Mouse (Mus musculus): ENCODE measurements around the gene Trim71.

Trim71 gene

DNA sequence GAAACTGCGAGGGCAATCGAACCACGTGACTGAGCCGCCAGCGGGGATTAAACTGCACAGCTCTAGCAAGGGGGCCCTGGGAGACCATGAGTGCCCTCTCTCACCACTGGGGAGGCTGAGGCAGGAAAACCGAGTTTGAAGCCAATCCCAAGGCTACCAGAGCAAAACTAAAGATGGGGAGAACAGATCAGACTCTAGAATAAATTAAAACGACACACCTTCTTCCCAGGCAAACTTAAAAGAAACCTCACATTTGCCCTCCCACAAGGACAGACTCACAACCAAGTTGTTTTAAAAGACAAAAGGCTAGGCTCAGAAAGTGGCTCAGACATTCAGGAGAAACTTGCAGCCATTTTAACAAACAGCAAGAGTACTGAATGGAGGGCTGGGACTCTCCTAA lies 7.1 kb downstream of the Trim71 start:
- no peak for DNase-seq (ENCODE audit: low read depth, low spot score)

DNA sequence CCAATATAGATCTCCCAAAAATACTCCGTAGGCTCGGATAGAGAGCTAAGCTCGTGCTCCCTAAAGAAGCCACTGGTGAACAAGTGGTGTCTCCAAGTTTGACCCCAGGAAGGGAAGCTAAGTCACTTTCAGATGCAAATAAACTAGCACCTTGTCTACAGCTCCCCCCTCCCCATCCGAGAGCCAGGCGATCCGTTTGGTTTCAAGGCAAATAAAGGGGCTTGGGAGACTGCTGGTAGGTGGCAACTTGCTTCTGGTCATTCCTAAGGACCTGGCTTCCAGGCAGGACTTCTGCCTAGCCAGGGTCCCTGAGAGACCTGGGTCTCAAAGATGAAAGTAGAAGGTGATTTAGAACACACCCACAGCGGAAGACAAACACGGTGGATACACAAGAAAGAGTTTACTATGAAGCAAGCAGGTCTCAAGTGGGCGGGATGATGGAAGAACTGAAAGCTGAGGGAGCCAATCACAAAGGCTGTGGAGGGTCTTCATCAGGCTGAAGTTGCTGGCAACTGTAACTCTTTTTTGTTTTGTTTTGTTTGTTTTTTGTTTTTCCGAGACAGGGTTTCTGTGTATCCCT lies 7.8 kb downstream of the Trim71 start:
- DNase-seq (ENCODE audit: low read depth, low spot score), result no peak

DNA sequence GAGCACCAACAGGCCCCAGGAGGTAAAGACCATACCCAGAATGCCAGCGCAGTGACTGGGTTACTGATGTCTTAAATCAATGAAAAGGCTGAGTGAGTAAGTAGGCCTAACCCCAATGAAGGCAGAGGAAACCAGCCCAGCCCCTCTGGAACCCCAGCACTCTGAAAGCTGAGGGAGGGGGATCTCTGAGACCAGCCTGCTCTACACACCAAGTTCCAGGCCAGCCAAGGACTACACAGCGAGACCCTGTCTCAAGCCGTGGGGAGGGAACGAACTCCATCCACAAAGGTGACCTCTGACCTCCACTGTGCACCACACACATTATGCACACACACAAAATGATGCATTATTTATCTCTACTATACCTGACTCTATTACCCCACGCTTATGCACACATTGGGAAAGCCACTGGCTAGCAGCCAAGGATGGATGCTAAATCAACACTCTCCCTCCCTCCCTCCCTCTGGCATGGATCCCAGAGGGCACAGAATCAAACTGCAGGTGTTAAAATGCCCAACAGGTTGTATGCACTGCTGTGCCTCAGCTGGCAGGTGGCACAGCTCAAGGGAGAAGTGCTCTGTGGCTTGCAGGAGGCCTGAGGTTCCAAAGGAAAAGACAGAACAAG lies 9.7 kb downstream of the Trim71 start:
- no peak for DNase-seq (ENCODE audit: low read depth, low spot score)

GRCm38 (mm10) chr9:114553828-114554227 lies 10.3 kb downstream of the Trim71 start:
- no peak for DNase-seq (ENCODE audit: low read depth, low spot score)

GRCm38 (mm10) chr9:114550033-114550432 lies 14.1 kb downstream of the Trim71 start:
- no peak for DNase-seq (ENCODE audit: low read depth, low spot score)

- DNase-seq (ENCODE audit: low read depth, low spot score), result no peak
These were observed 15.1 kb downstream of the Trim71 start for GRCm38 (mm10) chr9:114549117-114549516.

DNA sequence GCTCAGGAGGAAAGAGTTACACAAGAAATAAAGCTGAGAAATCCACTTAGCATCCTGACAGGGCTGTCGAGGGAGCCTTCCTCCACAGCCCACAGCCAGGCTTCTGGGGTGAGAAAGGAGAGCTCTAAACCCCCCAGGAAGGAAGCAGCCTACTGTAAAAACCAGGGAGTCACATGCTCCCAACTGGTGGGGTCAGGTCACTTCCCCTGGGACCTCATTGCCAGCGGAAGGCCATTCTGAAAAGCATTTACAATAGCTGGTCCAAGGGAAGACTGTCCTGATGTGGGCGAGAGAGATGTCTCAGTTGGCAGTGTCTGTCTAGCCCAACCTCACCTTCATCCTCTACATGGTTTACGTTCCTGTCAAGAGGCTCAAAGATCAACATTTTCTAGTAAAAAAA lies 15.7 kb downstream of the Trim71 start:
- DNase-seq (ENCODE audit: low read depth, low spot score), result no peak

DNA sequence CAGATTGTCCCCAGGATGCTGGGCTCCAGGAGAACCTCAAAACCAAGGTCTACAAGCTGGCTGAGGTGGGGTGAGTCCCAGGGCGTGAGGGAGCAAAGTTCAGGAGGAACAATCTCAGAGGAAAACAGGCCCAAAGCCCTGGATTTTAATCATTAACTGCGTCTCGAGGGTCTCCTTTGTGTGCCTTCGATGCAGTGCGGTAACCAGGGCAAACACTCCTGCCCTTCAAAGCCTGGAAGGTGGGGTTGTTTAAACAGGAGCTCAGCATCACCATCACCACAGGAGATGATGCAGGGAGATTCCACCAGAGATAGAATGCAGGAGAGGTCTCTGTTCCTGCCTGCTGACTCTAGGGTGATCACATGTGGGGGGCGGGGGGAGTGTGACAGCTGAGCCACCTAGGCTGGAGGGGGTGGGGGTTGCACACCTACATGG lies 16.5 kb downstream of the Trim71 start:
- DNase-seq (ENCODE audit: low read depth, low spot score), result no peak

DNA sequence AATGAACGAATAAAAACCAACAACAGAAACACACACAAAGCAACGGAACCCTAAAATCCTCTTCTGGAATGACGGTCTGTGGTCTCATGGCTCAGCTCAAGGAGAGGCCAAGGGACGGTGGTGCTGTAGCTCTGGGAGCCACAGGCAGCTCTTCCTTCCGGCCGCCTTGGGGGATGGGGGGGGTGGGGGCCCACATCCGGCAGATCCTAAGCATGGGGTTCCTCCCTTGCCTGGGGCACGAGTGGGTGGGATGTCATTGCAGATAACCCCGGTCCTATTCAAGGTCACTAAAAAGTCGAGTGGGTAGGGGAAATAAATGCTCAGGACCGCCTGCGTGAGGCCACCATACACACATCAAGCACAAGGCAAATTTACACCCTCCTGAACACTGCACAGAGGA lies 17.4 kb downstream of the Trim71 start:
- no peak for DNase-seq (ENCODE audit: low read depth, low spot score)

DNA sequence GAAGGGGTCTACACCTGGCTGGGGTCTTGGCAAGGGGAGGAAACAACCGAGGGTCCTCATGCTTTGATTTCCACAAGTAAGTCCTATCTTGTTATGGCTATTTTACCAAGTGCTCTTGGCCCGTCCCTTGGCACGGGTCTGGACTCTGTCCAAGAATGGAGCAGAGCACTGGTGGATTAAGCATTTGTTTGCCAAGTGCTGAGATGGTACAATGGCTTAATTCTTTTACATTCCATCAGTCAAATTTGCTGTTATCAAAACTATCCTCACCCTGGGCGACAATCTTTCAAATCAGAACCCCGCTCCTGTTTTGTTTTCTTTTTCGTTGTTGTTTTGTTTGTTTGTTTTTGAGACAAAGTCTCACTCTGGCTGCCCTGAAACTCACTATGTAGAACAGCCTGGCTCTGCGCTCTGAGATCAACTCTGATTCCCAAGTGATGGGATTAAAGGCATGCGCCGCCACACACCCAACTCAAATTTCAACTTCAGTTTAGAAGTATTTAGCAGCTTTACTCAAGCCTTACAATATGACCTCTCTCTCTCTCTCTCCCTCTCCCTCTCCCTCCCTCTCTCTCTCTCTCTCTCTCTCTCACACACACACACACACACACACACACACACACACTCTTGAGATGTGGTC lies 19.3 kb downstream of the Trim71 start:
- DNase-seq (ENCODE audit: low read depth, low spot score), result no peak

DNA sequence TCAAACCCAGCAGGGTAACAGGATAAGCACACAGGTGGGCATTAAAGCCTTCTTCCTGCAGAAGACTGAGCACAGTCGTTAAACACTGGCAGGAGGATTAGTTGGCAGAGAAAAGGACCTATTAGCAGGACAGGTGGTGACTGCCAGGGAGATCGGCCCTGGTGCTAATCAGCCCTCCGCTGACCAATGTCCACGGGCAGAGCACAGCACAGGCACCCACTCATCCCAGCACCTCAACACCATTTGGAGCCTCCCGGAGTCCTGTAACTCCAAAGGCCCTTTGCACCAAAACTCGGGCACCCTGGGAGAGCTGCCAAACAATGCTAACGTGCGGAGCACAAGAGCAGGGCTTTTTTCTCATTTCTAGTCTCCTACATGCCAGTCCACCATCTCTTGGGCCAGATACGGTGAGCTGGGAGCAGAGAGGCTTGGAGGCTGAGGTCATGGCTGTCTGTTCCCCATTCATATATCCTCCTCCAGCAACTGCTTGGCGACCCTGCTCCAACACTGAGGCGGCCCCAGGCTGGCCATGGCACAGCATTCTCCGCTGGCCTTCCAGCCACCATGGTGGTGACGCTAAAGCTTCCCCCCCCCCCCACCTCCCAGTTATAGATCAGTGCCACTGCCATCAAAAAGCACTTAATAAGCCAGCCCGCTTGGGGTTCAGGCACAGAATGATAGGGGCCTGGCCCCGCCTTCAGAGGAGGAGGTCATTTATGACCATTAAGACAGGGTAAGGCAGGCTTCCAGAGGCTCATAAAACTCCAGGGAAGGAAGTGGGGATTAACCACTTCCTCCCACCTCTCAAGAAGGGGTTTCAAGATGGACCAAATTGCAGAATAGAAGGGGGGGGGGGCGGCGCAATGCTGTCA lies 20.1 kb downstream of the Trim71 start:
- no peak for DNase-seq (ENCODE audit: low read depth, low spot score)

DNA sequence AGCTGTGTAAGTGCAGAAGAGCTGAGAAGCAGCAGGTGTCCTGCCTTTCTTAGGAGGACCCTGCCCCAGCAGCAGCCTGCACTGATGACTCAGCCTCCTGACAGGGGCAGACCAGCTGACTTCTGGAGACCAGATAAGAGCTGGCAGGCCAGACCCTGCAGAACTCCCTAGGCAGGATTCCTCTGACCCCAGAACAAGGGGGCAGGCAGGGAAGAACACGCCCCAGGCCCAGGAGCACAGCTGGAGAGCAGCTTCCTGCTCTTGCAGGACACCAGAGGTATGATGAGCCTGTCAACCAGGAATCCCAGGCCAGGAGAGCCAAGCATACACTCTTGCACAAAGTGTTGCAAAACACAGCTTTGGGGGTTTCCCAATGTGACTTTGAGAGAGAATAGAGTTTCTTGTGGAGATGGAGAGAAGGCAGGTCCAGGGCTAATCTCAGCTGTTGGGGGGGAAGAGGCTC lies 22.9 kb downstream of the Trim71 start:
- peak; percentile 69 for DNase-seq (ENCODE audit: low read depth, low spot score)

- DNase-seq (ENCODE audit: low read depth, low spot score), result no peak
These were observed 25.1 kb downstream of the Trim71 start for GRCm38 (mm10) chr9:114538996-114539563.

- DNase-seq (ENCODE audit: low read depth, low spot score), result peak; percentile 61
These were observed 27.5 kb downstream of the Trim71 start for GRCm38 (mm10) chr9:114536628-114537027.

DNA sequence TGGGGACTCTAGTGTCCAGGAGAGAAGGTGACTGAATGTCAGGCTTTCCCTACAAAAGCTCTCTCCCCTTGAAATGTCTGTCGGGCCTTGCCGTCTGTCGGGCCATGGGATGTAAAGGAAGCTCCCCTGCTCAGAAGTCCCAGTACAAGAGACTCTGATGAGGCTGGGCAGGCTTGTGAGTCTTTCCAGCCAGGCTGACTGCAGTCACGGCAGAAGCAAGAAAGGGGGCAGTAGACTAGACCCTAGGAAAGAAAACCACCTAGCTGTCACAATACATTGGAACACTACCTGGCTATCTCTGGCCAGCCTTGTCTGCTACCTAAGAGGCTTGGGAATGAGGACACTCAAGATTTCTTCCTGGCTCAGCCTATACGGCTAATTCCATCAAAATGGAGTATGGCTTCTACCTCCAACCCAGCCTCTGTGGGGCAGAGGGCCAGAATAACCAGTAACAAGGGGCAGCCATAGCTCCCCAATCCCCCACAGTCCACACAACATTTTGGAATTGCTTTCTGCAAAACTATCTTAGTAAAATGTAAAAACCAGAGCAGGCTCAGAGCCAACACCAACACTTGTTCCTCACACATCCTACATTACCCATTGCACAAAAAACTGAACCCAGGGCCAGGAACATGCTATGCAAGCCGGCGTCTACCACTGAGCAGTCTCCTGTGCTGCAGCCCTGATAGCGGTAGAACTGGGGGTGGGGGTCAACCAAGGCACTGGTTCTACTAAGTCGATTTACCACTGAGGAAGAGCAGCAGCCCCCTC lies 29.2 kb downstream of the Trim71 start:
- no peak for DNase-seq (ENCODE audit: low read depth, low spot score)

GRCm38 (mm10) chr9:114533848-114534247 lies 30.3 kb downstream of the Trim71 start:
- peak; percentile 34 for DNase-seq (ENCODE audit: low read depth, low spot score)

DNA sequence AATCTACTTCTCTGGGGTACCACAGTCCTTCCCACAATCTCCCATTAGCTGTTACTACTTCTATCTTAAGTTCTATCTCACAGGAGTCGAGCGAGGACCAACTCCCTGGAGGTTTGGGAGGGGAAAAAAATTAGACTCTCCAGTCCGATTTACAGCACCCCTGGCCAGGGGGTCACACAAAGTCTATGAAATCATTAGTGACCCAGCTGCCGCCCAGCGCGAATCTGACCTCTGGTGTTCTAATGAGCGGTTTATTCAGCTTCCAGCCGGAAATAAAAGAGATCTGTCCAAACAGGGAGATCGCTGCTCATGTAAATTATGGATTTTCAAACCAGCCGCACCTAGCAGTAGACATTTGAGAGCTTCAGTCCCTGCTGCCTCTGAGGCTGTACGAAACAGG lies 32.9 kb downstream of the Trim71 start:
- DNase-seq (ENCODE audit: low read depth, low spot score), result no peak

- DNase-seq (ENCODE audit: low read depth, low spot score), result peak; percentile 43
These were observed 35.5 kb downstream of the Trim71 start for GRCm38 (mm10) chr9:114528680-114529048.

DNA sequence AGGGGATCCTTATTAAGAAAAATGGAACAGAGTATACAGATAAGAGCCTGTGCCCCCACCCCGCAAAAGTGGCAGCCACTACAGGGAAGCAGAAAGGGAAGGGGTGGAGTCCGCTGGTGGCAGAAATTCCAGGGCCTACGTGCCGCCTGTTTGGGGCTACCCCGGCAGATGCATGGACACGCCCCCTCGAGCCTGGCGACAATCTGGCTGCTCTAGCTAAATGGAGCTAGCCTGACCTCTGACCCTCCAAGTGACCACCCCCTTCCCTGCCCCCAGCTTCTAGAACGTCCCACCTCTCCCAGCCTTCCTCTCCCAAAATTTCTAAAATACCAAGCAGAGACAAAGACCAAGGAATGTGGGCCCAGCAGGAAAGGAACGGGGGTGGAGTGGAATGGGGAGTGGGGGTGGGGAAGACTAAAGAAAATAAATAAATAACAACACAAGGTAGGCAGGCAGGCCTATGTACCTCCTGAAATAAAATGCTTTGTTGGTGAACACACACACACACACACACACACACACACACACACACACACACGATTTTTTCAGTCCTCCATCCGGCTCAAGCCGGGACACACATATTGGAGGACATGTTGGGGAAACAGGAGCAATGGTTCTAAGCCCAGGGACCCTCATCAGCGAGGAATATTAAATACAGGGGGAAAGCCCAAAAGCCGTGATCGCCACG lies 36.0 kb downstream of the Trim71 start:
- DNase-seq (ENCODE audit: low read depth, low spot score), result peak; percentile 91

DNA sequence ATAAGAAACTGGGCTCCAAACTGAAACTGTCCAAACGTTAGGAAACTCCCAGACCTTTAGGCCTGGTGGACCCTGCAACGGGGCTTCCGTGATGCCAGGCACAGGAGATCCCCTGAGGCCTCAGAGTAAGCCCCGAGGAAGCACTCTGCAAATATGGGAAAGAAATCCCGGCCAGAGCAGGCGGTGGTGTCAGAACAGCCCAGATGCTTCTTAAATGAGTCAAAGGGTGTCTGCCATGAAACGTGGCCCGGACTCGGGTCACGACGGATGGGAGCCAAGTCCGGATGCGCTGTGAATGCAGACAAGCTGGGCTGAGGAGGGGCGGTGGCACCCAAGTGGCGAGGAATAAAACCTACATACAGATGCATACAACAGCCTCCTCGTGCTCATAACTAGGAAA lies 37.1 kb downstream of the Trim71 start:
- DNase-seq (ENCODE audit: low read depth, low spot score), result peak; percentile 95

All from 3T3-L1 (cell line).